Mouse (Mus musculus) bone marrow, adult 2 months (tissue): Measurements from ENCODE around the gene Ddx39b. TPM values are rescaled to one million over a fixed set of nuclear protein-coding genes. Genes with fewer than 3 reads are reported as not detected.

ENCODE experiments used
- H3K27ac ChIP-seq: fragments of 200-500 bp; 2 replicates; pipeline ENCODE4 v1.5.1; 2012; ENCODE audit warnings: low read depth, mild to moderate bottlenecking, control low read depth, inconsistent platforms, low read length; ENCODE audit not compliant: control insufficient read depth, poor library complexity, insufficient read depth
- H3K4me1 ChIP-seq: fragments of 200-500 bp; 2 replicates; pipeline ENCODE4 v1.6.1; 2011; ENCODE audit warnings: low read length; ENCODE audit not compliant: control insufficient read depth, insufficient read depth
- H3K4me3 ChIP-seq: fragments of 200-500 bp; replicated peaks from 2 replicates; pipeline ENCODE3; 2011; ENCODE audit warnings: mild to moderate bottlenecking, low read depth, low read length, control low read depth; ENCODE audit not compliant: control insufficient read depth
- CTCF ChIP-seq: fragments of 200-500 bp; IDR thresholded peaks from 2 replicates; pipeline ENCODE4 v1.5.1; 2011; ENCODE audit warnings: low read length, control low read depth; ENCODE audit not compliant: control insufficient read depth, insufficient read depth
- POLR2A ChIP-seq: fragments of 200-500 bp; IDR thresholded peaks from 2 replicates; pipeline ENCODE4 v1.6.1; 2011; ENCODE audit warnings: low read depth, mild to moderate bottlenecking, control low read depth, low read length, borderline replicate concordance; ENCODE audit not compliant: control insufficient read depth
- WGBS: fragments of 180-500 bp; shearing (Covaris S2); methylation state at CpG from one replicate; pipeline ENCODE4 v1.1.7; 2018; 5-methylcytosine and 5-hydroxymethylcytosine counted together
- polyA plus RNA-seq: library from polyadenylated mRNA; stranded (reverse); fragments of >200 nt; gene quantifications from 2 replicates; pipeline ENCODE4 v1.2.4, GENCODE M21; 2011; ENCODE audit warnings: low replicate concordance; ENCODE audit not compliant: missing spikeins, insufficient read depth, insufficient read length

The Ddx39b gene
- polyA plus RNA-seq, 1 experiment: 374 TPM

- TF ChIP-seq CTCF (no peak), POLR2A (no peak)
- WGBS: 86% methylated on average over 5 of the region's 5 CpGs
- Histone ChIP-seq H3K4me1 (peaks cover 2% of the 10 kb centered on the region), H3K27ac (peak overlapping the region; percentile 65; the same call in 1 of the 2 replicates), H3K4me3 (no peak overlapping the region)
Observed at GRCm38 (mm10) chr17:35251981-35252380, 10.4 kb downstream of the Ddx39b start.

DNA sequence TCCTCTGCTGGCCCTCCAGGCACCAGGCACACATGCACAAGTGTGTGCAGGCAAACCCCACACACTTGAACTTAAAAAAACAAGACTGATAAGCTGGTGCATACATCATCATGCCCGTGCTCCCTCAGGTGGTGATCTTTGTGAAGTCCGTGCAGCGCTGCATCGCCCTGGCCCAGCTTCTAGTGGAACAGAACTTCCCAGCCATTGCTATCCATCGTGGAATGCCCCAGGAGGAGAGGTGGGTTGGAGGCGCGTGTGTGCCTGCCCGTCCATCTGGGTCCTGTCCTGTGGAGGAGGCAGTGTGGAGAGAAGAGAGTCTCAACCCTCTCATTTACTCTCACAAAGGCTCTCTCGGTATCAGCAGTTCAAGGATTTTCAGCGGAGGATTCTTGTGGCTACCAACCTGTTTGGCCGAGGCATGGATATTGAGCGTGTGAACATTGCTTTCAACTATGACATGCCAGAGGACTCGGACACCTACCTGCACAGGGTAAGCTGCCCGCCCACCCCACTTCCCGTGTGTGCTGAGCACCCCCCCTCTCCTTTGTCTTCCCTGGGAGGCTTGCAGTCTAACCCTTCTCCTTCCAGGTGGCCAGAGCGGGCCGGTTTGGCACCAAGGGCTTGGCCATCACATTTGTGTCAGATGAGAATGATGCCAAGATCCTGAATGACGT, 11.2 kb downstream of the Ddx39b start:
- Histone ChIP-seq H3K4me3 (no peak overlapping the region), H3K4me1 (peaks cover 4% of the 10 kb centered on the region), H3K27ac (no peak overlapping the region)
- TF ChIP-seq CTCF: no peak
- TF ChIP-seq POLR2A: 0 out of 2 replicates have a peak, but pooled peaks have one; percentile 11
- 88% methylated on average over 18 of the region's 18 CpGs for WGBS

GRCm38 (mm10) chr17:35253293-35254093, 11.9 kb downstream of the Ddx39b start:
- TF ChIP-seq POLR2A (no peak), CTCF (no peak)

DNA sequence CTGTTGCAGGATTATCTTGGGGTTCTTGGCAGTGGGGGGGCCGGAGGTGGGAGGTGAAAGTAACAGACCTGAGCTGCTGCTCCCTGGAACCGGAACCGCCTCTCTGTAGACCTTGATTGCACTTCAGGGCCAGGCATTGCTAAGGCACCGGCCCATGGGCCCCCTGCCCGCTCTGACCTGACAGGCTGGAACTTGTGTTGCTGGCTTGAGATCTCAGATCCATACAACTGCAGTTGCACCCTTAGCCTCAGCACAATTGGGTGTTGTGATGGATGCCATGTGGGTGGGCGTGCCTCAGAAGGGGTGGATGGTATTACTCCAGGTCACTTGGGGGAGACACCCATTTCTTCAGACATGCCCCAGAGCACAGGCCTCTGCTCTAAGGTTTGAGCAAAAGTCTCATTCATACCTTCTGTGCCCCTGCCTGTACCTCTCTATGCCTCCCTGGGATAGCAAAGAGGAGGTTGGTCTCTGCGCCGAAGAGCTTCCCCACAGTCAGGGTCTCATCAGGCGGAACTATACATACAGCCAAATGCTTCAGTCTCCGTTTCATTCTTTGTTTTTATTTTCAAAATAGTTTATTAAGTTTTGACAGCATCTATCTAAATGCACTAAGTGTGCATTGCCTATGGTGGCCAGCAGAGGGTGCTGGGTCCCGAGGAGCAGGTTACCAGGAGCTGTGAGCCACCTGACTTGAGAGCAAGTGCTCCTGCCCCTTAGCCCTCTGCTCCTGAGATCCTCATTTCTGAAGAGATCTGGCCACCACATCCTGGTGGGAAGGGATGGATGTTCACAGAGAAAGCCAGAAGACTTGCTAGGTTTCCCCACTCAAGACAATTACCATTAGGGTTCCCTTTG, 12.9 kb downstream of the Ddx39b start:
- 63% methylated on average over 11 of the region's 11 CpGs for WGBS
- Histone ChIP-seq H3K4me3 (no peak overlapping the region), H3K4me1 (peaks cover 4% of the 10 kb centered on the region), H3K27ac (no peak overlapping the region)
- TF ChIP-seq CTCF: peak; percentile 94
- no peak for TF ChIP-seq POLR2A

More at GRCm38 (mm10) chr17:35253293-35254093, 11.9 kb downstream of the Ddx39b start:
- 86% methylated on average over 32 of the region's 32 CpGs for WGBS
- H3K4me1 ChIP-seq: peaks cover 4% of the 10 kb centered on the region
- H3K4me3 ChIP-seq: no peak overlapping the region
- H3K27ac ChIP-seq: no peak overlapping the region

- Histone ChIP-seq H3K4me3 (no peak overlapping the region), H3K4me1 (peaks cover 6% of the 10 kb centered on the region), H3K27ac (no peak overlapping the region)
- no peak for TF ChIP-seq CTCF
- no peak for TF ChIP-seq POLR2A
- WGBS: 69% methylated on average over 3 of the region's 3 CpGs
Observed at GRCm38 (mm10) chr17:35255301-35255700, 13.8 kb downstream of the Ddx39b start.

GRCm38 (mm10) chr17:35255704-35256103, 14.2 kb downstream of the Ddx39b start:
- TF ChIP-seq CTCF (no peak), POLR2A (no peak)
- no peak overlapping the region for H3K4me3 ChIP-seq
- peaks cover 6% of the 10 kb centered on the region for H3K4me1 ChIP-seq
- 67% methylated on average over 4 of the region's 4 CpGs for WGBS
- H3K27ac ChIP-seq: no peak overlapping the region

GRCm38 (mm10) chr17:35257378-35257777, 15.8 kb downstream of the Ddx39b start:
- H3K4me1 ChIP-seq: peaks cover 6% of the 10 kb centered on the region
- peak overlapping the region; percentile 96 for H3K27ac ChIP-seq
- 2% methylated on average over 1 of the region's 1 CpGs for WGBS
- no peak for TF ChIP-seq POLR2A
- no peak for TF ChIP-seq CTCF
- H3K4me3 ChIP-seq: no peak overlapping the region
